Mouse (Mus musculus) testis, adult 2 months (tissue): ENCODE results near the gene Asb16.

Experiments used
- CTCF ChIP-seq: fragments of 200-500 bp; IDR thresholded peaks from 2 replicates; pipeline ENCODE4 v1.5.1; 2012; ENCODE audit warnings: low read depth, mild to moderate bottlenecking, inconsistent platforms, low read length, moderate library complexity; ENCODE audit not compliant: control insufficient read depth, insufficient read depth, insufficient replicate concordance
- POLR2A ChIP-seq: fragments of 200-500 bp; IDR thresholded peaks from 2 replicates; pipeline ENCODE4 v1.6.1; 2012; ENCODE audit warnings: low read depth, mild to moderate bottlenecking, inconsistent platforms, low read length, moderate library complexity; ENCODE audit not compliant: control insufficient read depth

GRCm38 (mm10) chr11:102287485-102287884, 18.9 kb downstream of the Asb16 start:
- no peak for TF ChIP-seq POLR2A
- no peak for TF ChIP-seq CTCF
